Mouse (Mus musculus) kidney, embryonic 16.5 days (tissue): ENCODE results near the gene Jdp2. TPM values are rescaled to one million over a fixed set of nuclear protein-coding genes. Genes with fewer than 3 reads are reported as not detected.

Experiments used
- ATAC-seq: fragments of 200-750 bp; cut with Nextera tagmentation; 2 replicates; pipeline ENCODE4 v1.8.0; 2017; ENCODE audit warnings: moderate TSS enrichment; ENCODE audit not compliant: low FRiP score, low TSS enrichment
- H3K27ac ChIP-seq: fragments of 300-500 bp; sonication (generic); 2 replicates; pipeline ENCODE4 v1.5.1; 2014; ENCODE audit warnings: low read length
- H3K27me3 ChIP-seq: fragments of 300-500 bp; sonication (generic); 2 replicates; pipeline ENCODE4 v1.6.1; 2014; ENCODE audit warnings: low read length, control low read depth, mixed read lengths; ENCODE audit not compliant: insufficient read depth
- H3K36me3 ChIP-seq: fragments of 300-500 bp; sonication (generic); 2 replicates; pipeline ENCODE4 v1.6.1; 2014; ENCODE audit warnings: low read length, control low read depth, mixed read lengths; ENCODE audit not compliant: insufficient read depth
- H3K4me1 ChIP-seq: fragments of 300-500 bp; sonication (generic); 2 replicates; pipeline ENCODE4 v1.6.1; 2014; ENCODE audit warnings: low read length, control low read depth, mixed read lengths; ENCODE audit not compliant: insufficient read depth
- H3K4me2 ChIP-seq: fragments of 300-500 bp; sonication (generic); replicated peaks from 2 replicates; pipeline ENCODE4 v1.6.1; 2014; ENCODE audit warnings: low read depth, low read length
- H3K4me3 ChIP-seq: fragments of 300-500 bp; sonication (generic); 2 replicates; pipeline ENCODE4 v1.5.1; 2014; ENCODE audit warnings: mild to moderate bottlenecking, low read length
- H3K9ac ChIP-seq: fragments of 300-500 bp; sonication (generic); replicated peaks from 2 replicates; pipeline ENCODE4 v1.6.1; 2014; ENCODE audit warnings: low read length
- H3K9me3 ChIP-seq: fragments of 300-500 bp; sonication (generic); 2 replicates; pipeline ENCODE4 v1.6.1; 2016; ENCODE audit warnings: low read length, control low read depth
- WGBS: fragments of 180-500 bp; shearing (Covaris S2); extraction: QIAGEN DNeasy Blood & Tissue Kit; methylation state at CpG from one replicate; pipeline ENCODE4 v1.1.7; 2014; 5-methylcytosine and 5-hydroxymethylcytosine counted together
- polyA plus RNA-seq: library from polyadenylated mRNA; unstranded; fragments of >200 nt; fragmentation: Nextera tagmentation; extraction: Ambion mirVana; gene quantifications from 2 replicates; pipeline ENCODE4 v1.2.1, GENCODE M21; 2015

The Jdp2 gene
- polyA plus RNA-seq, 1 experiment from 2014 or later, result 0.32 TPM

GRCm38 (mm10) chr12:85614090-85614489 is 15.3 kb downstream of the Jdp2 start:
- H3K27me3 ChIP-seq, result no peaks in the 10 kb centered on the region
- no peak overlapping the region for H3K4me2 ChIP-seq
- 64% methylated on average over 4 of the region's 4 CpGs for WGBS
- ATAC-seq, result no peak
- no peaks in the 10 kb centered on the region for H3K9me3 ChIP-seq
- 0 out of 2 replicates have a peak, but pooled peaks cover 3% of the 10 kb centered on the region for H3K36me3 ChIP-seq
- no peaks in the 10 kb centered on the region for H3K4me1 ChIP-seq
- no peak overlapping the region for H3K4me3 ChIP-seq
- no peak overlapping the region for H3K9ac ChIP-seq
- H3K27ac ChIP-seq, result no peak overlapping the region

- no peak overlapping the region for H3K4me3 ChIP-seq
- no peaks in the 10 kb centered on the region for H3K27me3 ChIP-seq
- no peaks in the 10 kb centered on the region for H3K9me3 ChIP-seq
- no peak overlapping the region for H3K27ac ChIP-seq
- WGBS, result 76% methylated on average over 8 of the region's 8 CpGs
- H3K9ac ChIP-seq, result no peak overlapping the region
- no peaks in the 10 kb centered on the region for H3K36me3 ChIP-seq
- ATAC-seq, result no peak
- H3K4me1 ChIP-seq, result 0 out of 2 replicates have a peak, but pooled peaks cover 7% of the 10 kb centered on the region
- H3K4me2 ChIP-seq, result no peak overlapping the region
Measured at GRCm38 (mm10) chr12:85615486-85615885, 16.7 kb downstream of the Jdp2 start.

- Histone ChIP-seq H3K9me3 (no peaks in the 10 kb centered on the region), H3K27me3 (no peaks in the 10 kb centered on the region), H3K36me3 (no peaks in the 10 kb centered on the region), H3K9ac (no peak overlapping the region), H3K27ac (no peak overlapping the region), H3K4me3 (no peak overlapping the region), H3K4me1 (peaks cover 12% of the 10 kb centered on the region; the same call in 1 of the 2 replicates), H3K4me2 (no peak overlapping the region)
- 83% methylated on average over 9 of the region's 9 CpGs for WGBS
- no peak for ATAC-seq
Measured at GRCm38 (mm10) chr12:85617885-85618284, 19.1 kb downstream of the Jdp2 start.

- no peaks in the 10 kb centered on the region for H3K27me3 ChIP-seq
- no peak overlapping the region for H3K9ac ChIP-seq
- no peak for ATAC-seq
- no peaks in the 10 kb centered on the region for H3K9me3 ChIP-seq
- 71% methylated on average over 5 of the region's 5 CpGs for WGBS
- H3K36me3 ChIP-seq, result no peaks in the 10 kb centered on the region
- peaks cover 16% of the 10 kb centered on the region for H3K4me1 ChIP-seq
- H3K27ac ChIP-seq, result no peak overlapping the region
- no peak overlapping the region for H3K4me2 ChIP-seq
- H3K4me3 ChIP-seq, result no peak overlapping the region
Measured at GRCm38 (mm10) chr12:85618430-85618829, 19.6 kb downstream of the Jdp2 start.

DNA sequence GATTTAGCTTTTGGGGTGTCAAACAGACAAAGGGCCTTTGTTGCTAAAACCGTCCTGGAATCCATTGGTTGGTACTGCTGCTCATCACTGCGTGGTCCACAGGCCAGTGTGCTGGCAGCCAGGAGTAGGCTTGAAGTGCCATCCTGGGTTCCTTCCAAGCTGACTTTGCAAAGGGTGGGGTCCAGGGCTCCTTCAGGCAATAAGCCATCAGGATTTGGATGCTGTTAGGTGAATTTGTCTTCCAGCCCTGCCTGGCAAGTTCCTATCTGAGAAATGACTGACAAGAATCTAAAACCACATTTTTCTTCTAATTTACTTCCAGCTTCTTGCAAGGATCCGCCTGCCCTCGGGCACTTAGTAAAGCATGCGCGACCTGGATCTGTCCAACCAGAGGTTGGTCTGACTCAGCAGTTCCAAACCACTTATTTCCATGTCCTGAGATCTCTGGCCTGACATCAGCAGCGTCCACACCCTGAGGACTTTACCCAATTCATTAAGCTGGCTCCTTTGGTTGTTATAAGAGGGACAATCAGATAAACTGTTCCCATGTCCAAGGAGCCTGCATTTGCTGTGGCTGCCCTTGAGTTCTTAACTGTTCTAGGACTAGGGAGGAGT is 20.6 kb downstream of the Jdp2 start:
- Histone ChIP-seq H3K4me1 (peaks cover 23% of the 10 kb centered on the region), H3K4me3 (no peak overlapping the region), H3K36me3 (no peaks in the 10 kb centered on the region), H3K27ac (no peak overlapping the region), H3K4me2 (no peak overlapping the region), H3K9ac (no peak overlapping the region), H3K27me3 (no peaks in the 10 kb centered on the region), H3K9me3 (no peaks in the 10 kb centered on the region)
- WGBS, result 72% methylated on average over 7 of the region's 7 CpGs
- no peak for ATAC-seq

DNA sequence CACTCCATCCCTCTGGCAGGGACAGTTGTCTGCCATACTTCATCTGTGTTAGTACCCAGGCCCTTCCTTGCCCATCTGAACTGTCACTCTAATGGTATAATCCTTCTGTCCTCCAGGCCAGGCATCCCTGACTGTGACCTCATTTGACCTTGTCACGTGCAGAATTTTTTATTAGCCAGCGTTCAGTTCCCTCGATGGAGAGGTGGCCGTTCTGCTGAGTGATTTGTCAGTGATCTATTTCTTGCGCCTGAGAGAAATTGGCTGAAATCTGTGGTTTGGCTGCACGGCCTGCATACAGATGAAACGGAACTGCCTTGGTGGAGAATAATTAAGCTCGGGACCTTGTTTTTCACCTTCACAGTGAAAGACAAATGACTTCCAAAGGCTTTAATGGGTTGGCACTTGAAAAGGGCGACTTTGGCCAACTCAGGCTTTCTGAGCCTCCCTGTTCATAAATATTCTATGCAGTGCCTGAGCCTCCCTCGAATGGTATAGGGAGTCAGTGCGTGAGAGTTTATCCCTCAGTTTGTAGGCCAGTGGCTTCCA is 21.1 kb downstream of the Jdp2 start:
- 44% methylated on average over 11 of the region's 11 CpGs for WGBS
- Histone ChIP-seq H3K4me3 (no peak overlapping the region), H3K4me1 (peaks cover 23% of the 10 kb centered on the region), H3K27me3 (no peaks in the 10 kb centered on the region), H3K27ac (no peak overlapping the region), H3K9ac (no peak overlapping the region), H3K4me2 (no peak overlapping the region), H3K9me3 (no peaks in the 10 kb centered on the region), H3K36me3 (no peaks in the 10 kb centered on the region)
- no peak for ATAC-seq

GRCm38 (mm10) chr12:85621027-85621426 is 22.2 kb downstream of the Jdp2 start:
- no peaks in the 10 kb centered on the region for H3K27me3 ChIP-seq
- no peaks in the 10 kb centered on the region for H3K36me3 ChIP-seq
- H3K27ac ChIP-seq, result no peak overlapping the region
- H3K4me1 ChIP-seq, result peaks cover 28% of the 10 kb centered on the region
- no peak overlapping the region for H3K4me2 ChIP-seq
- no peak for ATAC-seq
- H3K9ac ChIP-seq, result no peak overlapping the region
- H3K4me3 ChIP-seq, result no peak overlapping the region
- 76% methylated on average over 6 of the region's 6 CpGs for WGBS
- H3K9me3 ChIP-seq, result no peaks in the 10 kb centered on the region

- Histone ChIP-seq H3K9me3 (no peaks in the 10 kb centered on the region), H3K27me3 (no peaks in the 10 kb centered on the region), H3K36me3 (no peaks in the 10 kb centered on the region), H3K9ac (no peak overlapping the region), H3K4me3 (no peak overlapping the region), H3K27ac (no peak overlapping the region), H3K4me1 (peaks cover 31% of the 10 kb centered on the region), H3K4me2 (no peak overlapping the region)
- ATAC-seq, result no peak
- WGBS, result 73% methylated on average over 4 of the region's 4 CpGs
Measured at GRCm38 (mm10) chr12:85621673-85622072, 22.8 kb downstream of the Jdp2 start.

DNA sequence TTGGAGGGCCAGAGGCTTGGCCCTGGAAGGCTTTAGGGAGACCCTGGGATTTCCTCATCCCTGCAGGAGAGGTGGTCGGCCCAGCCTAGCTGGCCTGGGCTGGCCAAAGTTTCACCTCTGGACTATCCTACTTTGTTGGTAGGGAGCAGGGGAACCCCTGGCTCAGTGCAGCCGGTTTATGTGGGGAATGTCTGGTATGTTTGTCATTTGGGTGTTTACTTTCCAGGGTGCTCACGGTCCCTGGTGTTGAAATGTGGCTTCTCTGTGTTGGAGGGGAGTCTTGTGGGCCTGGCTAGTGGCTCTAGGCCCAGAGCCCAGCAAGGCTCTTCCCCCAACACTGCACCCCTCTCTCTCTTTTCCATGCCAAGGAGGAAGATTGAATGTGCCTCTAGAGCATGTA is 24.9 kb downstream of the Jdp2 start:
- WGBS, result 32% methylated on average over 3 of the region's 3 CpGs
- H3K9me3 ChIP-seq, result no peaks in the 10 kb centered on the region
- H3K36me3 ChIP-seq, result no peaks in the 10 kb centered on the region
- H3K4me3 ChIP-seq, result no peak overlapping the region
- no peak overlapping the region for H3K4me2 ChIP-seq
- ATAC-seq, result no peak
- peak overlapping the region; percentile 48; the same call in 1 of the 2 replicates for H3K27ac ChIP-seq
- H3K9ac ChIP-seq, result 0 out of 2 replicates have a peak overlapping the region, but pooled peaks have one; percentile 23
- no peaks in the 10 kb centered on the region for H3K27me3 ChIP-seq
- peaks cover 31% of the 10 kb centered on the region for H3K4me1 ChIP-seq

- H3K4me3 ChIP-seq, result no peak overlapping the region
- no peaks in the 10 kb centered on the region for H3K9me3 ChIP-seq
- H3K27ac ChIP-seq, result no peak overlapping the region
- no peak overlapping the region for H3K9ac ChIP-seq
- peaks cover 29% of the 10 kb centered on the region for H3K4me1 ChIP-seq
- H3K36me3 ChIP-seq, result no peaks in the 10 kb centered on the region
- H3K4me2 ChIP-seq, result no peak overlapping the region
- no peaks in the 10 kb centered on the region for H3K27me3 ChIP-seq
- 70% methylated on average over 7 of the region's 7 CpGs for WGBS
- ATAC-seq, result no peak
Measured at GRCm38 (mm10) chr12:85624652-85625051, 25.8 kb downstream of the Jdp2 start.
